Mouse (Mus musculus) forelimb bud, embryonic 11.5 days (tissue): ENCODE results near the gene Nckap5.
"Not testable (repeated sequence)": the region's sequence is repeated elsewhere in the genome, so short reads cannot be mapped to it uniquely, and the experiment has no call there.

ENCODE experiments used
- DNase-seq: peaks from one replicate; pipeline ENCODE4 v3.0.0-alpha.2; 2012; ENCODE audit warnings: low read depth, low spot score

The Nckap5 gene

DNA sequence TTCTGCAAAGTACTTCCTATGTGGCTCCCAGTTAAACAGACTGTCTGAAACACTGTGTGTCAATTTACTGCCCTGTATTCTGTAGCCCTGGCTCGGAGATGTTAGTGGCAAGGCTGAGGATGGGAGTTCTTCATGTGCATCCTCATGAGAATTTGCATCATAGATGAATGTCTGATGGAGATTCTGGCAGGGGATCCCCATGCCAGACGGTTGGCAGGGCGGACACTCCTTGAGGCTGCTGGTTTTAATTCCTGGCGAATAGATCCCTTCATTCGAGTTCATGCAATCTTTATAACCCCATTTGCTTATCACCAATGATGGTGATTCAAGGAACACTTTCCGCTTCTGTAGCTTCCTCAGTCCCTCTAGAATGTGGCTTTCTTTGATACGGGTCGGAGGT lies 803.1 kb downstream of the Nckap5 start:
- no peak for DNase-seq

DNA sequence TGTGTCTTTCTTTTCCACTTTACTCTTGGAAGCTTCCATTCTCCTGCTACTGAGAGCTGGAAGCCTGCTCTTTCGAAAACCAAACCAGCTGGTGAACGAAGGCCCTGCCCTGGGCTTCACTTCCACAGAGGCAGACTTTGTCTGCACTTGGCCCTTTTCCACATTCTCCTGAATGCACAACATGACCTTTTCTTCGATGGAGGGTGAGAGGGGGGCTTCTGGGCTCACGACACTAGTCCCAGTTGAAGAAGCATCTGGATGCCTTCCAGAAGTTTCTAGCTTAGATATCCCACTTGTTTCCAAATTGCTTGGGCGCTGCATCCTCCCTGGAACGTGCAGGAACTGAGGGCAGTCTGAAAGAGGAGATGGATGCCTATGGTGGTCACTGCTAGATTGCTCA lies 806.1 kb downstream of the Nckap5 start:
- DNase-seq = no peak

DNA sequence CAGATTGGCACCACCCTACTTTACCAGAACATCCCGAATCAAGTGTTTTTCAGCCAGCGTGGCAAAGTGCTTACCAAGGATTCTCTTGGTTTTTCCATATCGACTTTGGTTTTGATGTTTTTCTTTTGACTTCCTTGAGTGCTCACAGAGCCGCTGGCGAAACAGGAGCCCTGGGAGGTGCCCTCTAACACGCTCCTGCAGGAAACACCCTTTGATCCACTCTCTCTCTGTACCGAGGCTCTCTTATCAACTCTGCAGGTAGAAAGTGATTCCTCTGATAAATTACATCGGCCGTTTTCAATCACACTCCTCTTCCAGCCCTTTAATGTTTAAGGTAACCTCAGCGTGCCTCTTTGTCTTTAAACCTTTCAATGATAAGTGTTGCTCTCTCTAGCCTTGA lies 807.6 kb downstream of the Nckap5 start:
- DNase-seq = no peak

DNA sequence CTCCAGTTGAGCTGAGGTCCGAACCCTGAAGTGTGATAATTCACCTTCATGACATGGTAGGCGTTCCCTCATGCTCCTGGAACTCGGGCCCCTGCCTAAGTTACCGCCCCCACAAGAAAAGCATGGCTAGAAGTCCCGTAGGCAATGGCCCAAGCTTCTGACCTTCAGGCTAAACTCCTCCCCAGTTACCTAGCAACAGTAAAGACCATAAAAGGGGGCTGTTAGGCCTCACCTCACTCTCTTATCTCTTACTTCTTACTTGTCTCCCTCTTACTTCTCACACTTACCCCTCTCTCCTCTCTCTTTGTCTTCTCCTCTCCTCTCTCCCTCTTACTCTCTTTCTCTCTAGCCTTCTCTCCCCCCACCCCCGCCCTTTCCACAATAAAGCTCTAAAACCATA lies 811.9 kb downstream of the Nckap5 start:
- not testable (repeated sequence) for DNase-seq

DNA sequence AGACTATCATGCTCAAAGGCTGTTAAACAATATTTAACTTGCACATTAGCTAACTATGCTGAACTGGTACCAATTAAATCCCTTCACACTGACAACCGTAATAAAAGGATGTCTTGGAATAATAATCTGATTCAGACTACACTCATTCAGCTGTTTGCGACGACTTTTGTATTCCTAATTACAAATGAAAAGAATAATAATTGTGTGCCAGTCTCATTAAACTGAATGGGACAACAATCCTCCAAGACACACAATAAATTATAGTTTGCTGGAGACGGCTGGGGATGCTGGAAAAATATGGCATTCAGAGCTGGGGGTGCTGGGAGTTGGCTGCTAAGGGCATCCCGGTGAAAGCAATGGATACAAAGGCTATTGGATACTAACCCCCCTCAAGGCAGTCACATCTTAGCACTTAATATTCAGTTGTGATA lies 818.9 kb downstream of the Nckap5 start:
- no peak for DNase-seq

DNA sequence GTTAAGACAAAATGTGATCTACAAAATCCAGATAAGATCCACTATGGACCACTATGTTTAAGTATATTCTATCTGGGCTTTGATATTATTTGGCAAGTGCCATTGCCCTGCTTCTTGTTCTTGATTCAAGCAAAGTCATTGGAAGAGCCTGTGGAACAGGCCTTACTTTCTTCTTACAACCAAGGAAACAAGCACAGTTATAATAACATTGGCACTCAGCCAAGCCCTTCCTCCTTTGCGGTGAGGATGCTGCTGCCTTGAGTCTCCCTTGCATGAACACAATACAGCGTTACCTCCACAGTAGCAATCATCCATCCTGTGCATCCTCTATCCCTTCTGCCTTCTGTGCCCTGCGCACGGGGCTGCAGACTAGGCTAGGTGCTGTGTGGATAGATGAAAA lies 823.0 kb downstream of the Nckap5 start:
- DNase-seq = no peak

DNA sequence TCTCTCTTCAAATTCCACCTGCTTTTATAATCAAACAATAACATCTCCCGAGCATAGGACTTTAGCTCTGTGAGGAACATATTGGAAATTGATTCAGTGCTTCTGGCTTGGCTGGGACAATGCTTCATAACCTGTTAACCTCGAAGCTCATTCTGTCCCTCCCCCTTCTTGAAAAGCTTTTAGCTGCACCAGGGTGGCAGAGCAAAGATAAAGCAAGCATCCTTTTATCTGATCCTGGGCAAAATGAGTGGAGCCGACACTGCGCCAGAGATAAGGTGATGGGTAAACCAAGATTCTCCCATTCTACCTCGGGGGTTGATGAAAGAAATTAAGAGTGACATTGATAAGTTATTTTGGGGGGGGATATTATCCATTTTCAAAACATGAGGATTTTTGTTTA lies 824.9 kb downstream of the Nckap5 start:
- DNase-seq = no peak

DNA sequence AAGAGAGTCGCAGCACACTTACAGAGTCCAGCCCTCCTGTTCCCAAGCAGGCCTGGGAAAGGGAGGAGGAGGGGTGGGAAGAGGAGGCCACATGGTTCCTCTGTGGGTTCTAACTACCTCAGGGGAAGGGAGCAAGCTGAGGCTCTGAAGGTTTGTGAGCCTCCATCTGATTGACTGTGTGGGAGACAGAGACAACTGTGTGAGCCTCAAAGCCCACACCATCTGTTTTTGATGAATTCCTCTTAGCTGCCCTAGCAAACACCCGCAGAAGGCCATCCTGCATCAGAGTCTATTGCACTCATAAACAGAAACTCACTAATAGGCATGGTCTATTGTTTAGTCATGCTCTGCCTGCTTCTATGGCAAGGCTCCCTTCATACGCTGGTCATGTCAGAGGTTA lies 834.1 kb downstream of the Nckap5 start:
- peak; percentile 33 for DNase-seq

DNA sequence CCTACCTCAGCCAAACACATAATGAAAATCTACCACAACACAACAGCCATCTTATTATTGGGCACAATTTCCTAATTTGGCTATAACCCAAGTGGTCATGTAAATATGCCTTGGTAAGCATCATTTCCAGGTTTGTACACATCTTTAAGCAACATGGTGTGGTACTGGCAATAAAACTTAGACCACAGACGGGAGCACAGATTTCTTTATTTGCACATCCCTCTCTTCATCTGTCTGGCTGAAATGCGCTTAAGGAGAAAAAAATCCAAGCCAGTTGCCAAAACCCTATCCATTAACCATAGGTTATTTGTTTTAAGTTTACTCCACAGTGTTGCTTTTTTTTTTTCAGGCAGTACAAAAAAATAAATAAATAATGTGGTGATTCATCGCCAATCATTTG lies 842.8 kb downstream of the Nckap5 start:
- no peak for DNase-seq

DNA sequence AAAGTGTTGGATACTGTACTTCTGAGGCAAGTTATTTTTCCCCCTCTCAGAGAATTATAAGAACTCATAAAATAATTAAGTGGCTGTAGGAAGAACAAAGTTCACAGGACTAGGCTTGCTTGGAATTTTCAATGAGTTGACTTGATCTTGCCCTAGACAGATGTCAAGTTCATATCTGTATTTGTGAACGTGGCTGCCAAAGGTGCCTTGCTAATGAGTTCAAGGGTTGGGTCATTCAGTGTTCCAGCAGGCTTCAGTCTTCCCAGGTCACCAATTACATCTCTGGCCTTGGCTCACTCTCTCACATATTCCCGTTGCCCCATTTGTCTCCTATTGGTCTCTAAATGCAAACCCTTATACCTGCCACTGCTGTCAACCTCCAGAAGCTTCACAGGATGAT lies 846.0 kb downstream of the Nckap5 start:
- no peak for DNase-seq

DNA sequence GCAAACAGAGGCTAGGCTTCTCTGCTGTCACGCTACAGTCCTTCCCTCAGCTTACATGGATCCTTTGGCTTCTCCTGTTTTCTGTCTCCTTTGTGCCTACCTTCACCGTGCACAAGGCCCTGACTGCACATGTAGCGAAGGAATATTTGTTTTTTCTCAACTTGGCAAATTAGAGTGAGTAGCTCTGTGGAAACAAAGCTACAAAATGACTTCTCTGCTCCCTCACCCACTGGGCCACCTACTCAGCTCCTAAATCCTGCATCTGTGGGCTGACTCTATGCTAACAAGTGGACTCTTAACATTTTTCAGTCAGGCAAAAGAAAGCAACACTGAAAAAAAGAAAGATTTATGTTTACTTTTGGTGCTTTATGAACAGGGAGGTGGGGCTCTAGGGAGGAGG lies 856.0 kb downstream of the Nckap5 start:
- DNase-seq = no peak

DNA sequence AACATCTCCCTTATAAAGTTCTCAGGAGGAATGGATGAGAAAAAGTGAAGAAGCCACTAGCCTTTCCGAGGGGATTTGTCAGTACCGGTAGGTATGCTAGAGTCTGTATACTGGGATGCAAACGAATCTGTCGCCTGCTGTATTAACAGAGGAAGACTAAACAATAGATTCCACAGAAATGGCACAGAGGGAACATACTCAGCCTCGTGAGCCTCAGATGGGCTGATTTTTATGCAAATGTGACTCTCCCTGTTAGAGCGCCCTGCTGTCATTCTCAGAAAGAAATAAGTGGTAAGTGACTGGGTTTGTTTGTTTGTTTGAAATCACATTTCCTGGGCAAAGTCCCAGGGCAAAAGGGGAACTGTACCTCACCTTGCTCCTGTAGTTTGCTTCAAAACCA lies 858.7 kb downstream of the Nckap5 start:
- DNase-seq = no peak

DNA sequence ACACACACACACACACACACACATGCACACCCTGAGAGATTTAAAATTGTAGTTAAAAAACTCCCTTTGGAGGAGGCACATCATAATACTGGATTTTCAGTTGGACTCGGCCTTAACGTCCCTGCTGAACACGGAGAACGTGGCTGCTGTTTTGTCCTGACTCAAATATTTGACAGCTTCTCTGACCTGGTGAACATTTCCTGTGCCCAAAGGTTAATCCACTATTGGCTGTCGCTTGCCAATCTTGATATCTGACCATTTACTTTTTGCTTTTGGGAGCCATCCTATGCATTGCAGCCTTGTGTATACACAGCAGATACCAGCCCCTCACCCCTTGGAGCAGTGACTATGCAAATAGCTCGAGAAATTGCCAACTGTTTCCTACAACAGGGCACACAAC lies 862.9 kb downstream of the Nckap5 start:
- DNase-seq = no peak

DNA sequence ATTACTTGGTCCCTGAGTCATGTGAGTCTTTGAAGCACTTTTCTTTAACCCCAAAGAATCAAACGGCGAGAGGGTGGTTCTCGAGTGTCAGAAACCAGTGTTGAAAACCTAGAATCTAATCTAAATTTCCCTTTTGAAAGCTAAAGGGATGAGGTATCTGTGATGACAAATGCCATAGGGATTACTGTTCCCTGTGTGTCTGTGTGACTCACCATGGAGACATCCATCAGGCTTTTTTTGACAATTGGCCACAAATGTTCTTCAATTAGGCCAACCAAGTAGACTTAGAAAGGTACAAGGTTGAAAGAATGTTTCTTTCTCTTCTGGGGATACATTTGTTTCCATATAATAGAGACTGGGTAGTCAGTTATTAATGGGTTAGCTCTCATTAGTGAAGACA lies 879.6 kb downstream of the Nckap5 start:
- no peak for DNase-seq

DNA sequence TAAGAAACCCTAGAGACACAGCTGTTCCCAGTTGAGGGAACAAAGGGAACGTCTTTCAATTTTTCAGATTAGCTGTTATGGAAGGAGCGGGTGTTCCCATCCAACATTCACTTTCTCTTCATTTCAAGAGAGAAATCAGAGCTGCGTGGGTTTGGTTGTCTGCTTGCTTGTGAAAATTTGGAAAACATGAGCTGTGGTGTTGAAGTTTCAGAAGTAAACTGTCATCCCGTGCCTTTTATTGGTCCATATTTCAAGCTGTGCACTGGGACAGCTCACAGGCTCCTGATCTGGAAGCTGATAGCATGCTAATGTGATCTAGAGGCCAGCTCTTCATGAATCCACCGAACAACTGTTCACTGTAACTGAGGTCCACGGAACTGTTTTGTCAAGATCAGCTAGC lies 881.5 kb downstream of the Nckap5 start:
- no peak for DNase-seq

DNA sequence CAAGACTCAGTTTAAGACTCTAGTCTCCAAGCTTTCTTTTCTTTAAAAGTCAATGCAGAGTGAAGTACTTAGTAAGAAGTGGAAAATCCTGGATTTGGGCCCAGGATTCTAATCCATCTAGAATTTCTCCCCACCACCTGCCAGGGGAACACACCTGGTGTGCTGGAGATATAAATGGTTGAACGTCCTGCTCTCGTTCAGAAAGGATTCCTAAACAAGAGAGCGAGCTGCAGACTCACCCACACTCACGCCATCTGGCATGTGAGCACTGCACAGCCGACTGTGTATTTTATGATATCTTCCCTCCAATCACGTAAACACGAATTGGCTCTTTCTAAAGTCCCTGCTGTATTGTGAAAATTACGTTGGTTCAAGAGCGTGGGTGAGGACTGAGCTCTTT lies 885.5 kb downstream of the Nckap5 start:
- no peak for DNase-seq

DNA sequence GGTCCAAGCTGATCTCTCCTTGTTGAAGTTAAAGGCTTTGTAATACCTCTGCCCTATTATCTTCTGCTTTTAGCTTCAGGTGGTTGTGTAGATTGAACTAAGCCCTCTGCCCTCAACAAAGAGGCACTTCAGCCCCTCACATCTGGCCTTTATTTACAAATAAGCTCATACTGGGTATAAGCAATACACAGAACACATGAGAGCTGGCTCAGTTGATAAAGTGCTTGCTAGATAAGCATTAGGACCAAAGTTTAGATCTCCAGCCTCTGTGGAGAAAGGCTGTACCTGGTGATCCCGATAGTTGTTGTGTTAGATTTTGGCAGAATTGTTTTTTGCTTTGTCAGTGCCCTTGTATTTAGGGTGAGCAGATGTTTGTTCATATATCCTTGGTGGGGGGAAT lies 887.3 kb downstream of the Nckap5 start:
- no peak for DNase-seq

DNA sequence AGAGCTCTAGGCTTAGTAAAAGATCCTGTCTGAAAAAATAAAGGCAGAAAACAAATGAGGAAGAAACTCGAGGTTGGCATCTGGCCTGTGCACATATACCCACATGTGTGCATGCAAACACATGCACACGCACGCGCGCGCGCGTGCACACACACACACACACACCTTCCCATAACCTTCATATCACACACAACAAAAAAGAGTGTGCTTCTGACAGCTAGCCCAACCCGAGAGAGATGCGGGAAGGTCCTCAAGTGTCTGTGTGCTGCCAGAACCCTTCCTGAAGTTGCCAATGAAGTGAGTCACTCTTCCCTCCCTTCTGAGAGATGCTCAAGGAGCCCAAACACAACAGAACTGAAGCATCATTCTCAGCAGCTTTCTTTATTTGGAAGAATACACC lies 905.1 kb downstream of the Nckap5 start:
- no peak for DNase-seq

DNA sequence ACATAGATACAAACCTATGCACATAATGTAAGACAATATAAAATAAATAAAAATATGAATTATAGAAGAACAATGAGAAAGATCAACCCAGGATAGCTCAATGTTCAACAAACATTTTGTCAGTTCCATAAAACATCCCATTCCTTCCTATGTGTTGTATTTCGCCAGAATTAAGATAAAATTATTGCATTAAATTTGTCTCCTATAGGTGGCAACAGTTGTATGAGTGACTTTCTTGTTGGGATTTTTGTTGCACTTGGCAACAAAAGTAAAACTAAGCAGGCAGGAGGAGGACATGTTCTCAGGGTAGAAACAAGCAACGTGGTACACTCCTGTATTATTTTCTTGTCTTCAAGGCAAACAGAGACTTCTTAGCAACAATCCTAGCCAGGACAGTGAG lies 907.5 kb downstream of the Nckap5 start:
- no peak for DNase-seq

DNA sequence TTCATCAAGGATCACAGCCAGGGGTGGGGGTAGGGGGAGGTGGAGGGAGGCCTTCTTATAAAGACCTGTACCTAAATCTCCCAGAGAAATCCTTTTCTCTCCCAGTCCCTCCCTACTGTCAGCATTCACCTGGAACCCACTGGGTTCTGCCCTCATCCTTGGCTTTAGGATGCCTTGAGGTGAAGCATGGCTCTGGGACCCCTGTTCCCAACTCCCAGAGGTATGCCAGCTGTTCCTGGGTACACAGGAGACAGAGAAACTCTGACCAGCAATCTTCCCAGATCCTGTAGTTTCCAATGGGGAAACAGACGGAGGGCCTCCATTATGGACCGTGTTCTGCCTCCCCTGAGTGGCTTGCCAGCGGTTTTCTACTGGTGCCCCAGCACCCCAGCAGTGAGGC lies 909.9 kb downstream of the Nckap5 start:
- DNase-seq = no peak

DNA sequence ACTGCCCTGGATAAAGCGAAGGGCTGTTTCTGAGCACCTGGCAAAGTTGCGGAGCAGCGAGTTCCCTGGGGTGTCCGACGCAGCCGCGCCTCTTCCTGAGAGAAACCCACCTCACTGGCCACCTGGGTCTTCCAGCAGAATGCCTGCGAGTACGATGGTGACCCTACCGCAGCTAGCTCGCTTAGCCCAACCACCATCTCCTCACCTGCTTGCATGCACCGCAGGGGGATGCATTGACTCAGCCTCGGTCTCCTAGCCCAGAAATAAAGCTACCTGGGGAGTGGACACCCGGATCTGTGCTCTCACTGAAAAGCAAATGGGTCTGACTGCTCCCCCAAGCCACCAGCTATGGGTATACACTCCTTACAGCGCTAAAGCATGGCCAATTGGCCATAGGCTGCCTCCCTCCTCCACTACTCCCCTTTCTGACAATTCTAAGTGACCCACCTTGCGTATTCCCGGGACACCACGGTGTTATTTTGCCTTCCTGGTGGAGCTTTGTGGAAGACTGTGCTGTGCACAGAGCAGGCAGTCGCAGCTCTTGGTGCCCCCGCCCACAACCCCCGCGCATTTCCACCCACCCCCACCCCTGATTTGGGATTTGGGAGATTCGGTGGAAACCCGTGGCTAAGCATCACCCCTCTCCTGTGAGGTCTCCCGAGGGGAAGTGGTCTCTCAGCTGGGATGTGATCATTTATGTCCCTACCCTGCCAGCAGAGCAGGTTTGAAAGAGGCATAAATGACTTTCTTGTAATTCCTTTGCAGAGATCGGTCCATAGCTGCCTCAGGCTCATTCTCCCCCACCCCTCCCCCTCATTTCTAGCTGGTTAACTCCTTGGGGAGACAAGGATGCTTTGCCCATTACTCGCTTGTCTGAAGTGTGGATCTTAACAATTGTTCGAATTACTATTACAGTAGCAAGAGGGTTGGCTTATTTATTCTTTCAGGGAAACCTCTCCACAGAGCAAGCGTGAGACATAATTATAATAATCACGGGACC lies 917.7 kb downstream of the Nckap5 start, which contains the start of gene Lypd1:
Gene Lypd1 (minus strand): TSS at position 501 of the 1,000 bp plus-strand sequence.
- peak; percentile 14 for DNase-seq

DNA sequence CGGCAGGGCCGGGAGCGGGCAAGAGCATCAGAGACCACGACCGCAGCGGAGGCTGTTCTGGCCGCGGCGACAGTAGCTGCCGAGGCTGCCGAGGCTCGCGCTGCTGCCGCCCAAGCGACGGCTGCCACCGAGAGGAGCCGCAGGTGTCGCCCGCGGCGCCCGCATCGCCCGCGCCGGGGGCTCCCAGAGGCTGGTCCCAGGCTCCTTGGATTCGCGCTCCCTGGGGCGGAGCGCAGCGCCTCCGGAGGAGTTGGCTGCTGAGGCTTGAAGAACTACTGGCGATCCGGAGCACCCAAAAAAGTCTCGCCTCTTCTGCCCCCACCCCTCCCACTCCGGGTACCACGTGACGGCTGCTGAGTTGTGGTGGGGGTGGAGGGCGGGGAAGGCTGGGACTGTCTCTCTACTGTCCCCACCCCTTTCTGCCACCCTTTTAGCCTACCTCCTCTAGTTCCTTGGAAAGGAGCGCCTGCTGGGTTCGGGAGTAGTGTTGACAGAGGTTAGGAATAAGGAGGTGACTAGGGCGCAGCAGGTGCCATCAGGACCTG lies 918.6 kb downstream of the Nckap5 start:
- peak; percentile 20 for DNase-seq

DNA sequence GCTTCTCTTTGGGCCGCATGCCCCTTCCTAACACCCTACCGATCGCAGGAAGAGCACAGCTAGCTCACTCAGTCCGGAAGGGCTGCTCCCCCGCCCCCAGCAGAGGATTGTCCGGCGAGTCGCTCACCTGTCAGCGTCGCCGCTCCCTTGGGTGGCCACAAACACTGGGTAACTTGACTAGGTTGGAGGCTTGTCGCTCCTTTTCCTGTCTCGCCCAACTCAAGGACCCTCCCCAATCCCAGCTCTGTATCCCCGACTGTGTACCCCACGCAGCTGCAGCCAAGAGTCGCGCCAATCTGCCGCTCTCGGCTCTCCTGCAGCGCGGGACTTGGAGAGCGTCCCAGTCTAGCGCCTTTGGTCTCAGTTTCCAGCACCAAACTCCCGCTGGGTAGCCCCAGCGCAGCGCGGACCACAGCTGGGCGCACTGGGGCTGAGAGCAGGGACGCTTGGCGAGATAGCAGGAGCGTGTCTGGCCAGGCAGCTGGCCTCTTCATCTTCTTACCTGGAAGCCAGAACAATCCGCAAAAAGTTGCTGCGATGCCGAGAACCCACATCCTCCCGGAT lies 919.2 kb downstream of the Nckap5 start:
- DNase-seq = peak; percentile 19
